Mouse (Mus musculus) heart, postnatal 36 days (tissue): ENCODE measurements at regions not wholly inside any gene's neighbourhood (a gene's known extent, or its start where the extent isn't known, plus 50 kb on each side); places are given as distances from the start of the nearest gene placed in this dataset.
A peak's percentile ranks its signal among the peaks of the same experiment; 100 is the strongest.

Source experiments
- DNase-seq, 2 experiments: peaks; one replicate each; pipeline ENCODE4 v3.0.0; 2021 to 2022
- intact Hi-C: fragments of 180-260 bp; cut with DNase I; formaldehyde crosslinking; loops from one replicate; pipeline ENCODE4 v1.15.1; 2025

DNA sequence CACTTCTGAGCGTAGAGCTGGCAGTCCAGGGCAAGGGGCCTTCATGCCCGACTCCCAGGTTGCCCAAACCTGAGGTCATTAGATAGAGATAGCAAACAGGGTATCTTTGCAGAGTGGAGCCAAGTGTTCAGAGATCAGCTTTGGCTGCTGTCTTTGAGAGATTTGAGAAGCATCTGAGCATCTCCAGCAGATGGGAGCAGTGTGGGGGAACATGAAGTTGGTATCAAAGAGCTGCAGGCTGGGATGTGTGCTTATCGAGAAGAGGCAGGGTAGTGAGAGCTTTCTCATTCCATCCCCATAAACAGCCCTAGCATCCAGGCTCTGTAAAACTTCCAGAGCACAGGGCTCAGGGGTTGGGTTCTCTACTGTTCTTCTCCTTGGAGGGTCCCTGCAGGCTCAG is 52.9 kb upstream of the Ampd3 start:
- intact Hi-C loops: no loop called here
- DNase-seq: no peak

DNA sequence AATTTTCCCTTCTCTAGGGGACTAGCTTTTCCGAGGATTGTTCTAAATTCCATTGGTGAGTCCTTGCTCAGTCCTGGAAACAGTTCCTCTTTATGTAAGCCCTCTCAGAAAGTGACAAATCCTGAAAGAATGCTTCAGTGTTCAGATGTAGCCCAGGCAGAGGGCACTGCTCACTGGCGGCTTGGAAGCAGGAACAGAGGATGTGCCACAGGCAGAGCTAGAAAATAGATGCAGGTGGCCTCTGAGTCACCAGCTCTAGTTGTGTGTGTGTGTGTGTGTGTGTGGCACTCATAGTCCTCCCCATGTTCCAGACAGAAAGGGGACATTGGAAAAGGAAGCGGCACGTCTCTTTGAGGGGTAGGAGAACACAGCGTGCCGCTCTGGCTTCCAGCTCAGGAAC is 52.5 kb upstream of the Ampd3 start:
- intact Hi-C loops: no loop called here
- DNase-seq: peak in 1 of 2 experiments; percentile 28

GRCm38 (mm10) chr7:110717104-110717503 is 50.9 kb upstream of the Ampd3 start:
- intact Hi-C loops: no loop called here
- no peak for DNase-seq
